Mouse (Mus musculus): ENCODE measurements around the gene Slc25a19.

GRCm38 (mm10) chr11:115618732-115619516 lies 9.2 kb downstream of the Slc25a19 start:
- TF ChIP-seq GATA1 (IDR thresholded peaks at IDR 0.05; ENCODE audit: low read length) (no peak), TAL1 (IDR thresholded peaks at IDR 0.05; ENCODE audit: low read length) (no peak)

All from erythroblast, embryonic 14.5 days (primary cell).